Mouse (Mus musculus): ENCODE measurements at regions not wholly inside any gene's neighbourhood (a gene's known extent, or its start where the extent isn't known, plus 50 kb on each side); places are given as distances from the start of the nearest gene placed in this dataset.

DNA sequence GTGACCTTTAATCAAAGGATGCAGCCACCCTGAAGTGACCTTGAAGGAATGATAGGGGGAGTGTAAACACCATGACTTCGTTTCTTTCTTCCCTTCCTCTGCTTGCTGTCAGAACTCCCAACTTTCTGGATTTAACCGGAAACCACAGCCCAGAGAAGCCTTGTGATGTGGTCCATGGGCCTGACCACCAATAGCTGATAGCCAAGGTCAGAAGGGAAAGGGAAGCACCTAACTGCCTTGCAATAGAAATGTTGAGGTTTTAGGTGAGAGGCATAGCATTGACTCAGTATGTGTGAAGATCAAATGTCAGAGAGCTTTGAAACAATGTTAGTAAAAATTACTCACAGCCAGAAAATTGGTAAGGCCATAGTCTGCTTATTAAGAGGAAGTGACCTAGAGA lies 89.2 kb upstream of the Sesn3 start:
- DNase-seq, result no peak

DNA sequence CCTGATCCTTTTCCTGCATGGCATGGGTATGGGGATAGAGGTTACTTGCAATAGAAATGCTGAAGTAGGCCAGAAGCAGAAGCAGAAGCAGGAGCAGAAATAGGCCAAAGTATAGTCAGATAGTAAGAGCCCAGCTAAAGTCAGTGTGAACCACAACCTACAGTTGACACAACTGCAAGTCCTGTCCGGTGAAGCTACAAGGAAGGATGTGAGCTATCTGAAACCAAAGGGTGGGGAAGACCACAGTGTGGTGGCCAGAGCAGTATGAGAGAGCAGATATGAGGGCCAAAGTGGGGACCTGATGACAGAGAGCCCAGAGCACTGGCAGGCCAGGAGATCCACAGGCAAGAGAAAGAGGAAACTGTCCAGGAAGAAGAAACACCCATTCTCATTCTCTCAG lies 87.1 kb upstream of the Sesn3 start:
- DNase-seq, result no peak

DNA sequence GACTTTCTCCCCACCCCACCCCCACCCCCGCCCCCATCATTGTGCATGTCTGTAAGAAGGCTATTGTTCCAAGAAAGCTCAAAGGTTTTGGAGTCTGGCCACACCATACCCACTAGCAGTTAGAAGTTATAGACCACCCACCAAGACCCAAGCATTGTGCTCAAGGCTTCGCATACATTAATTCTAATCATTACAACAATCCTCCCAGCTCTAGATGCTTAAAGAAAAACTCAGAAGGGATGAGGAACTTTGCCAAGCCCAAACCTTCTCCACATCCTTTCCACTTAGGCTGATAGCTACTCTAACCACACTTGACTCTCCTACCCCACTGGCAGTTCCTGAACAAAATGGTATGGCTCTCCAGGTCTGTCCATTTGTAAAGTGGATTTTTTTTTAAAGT lies 86.4 kb upstream of the Sesn3 start:
- no peak for DNase-seq

DNA sequence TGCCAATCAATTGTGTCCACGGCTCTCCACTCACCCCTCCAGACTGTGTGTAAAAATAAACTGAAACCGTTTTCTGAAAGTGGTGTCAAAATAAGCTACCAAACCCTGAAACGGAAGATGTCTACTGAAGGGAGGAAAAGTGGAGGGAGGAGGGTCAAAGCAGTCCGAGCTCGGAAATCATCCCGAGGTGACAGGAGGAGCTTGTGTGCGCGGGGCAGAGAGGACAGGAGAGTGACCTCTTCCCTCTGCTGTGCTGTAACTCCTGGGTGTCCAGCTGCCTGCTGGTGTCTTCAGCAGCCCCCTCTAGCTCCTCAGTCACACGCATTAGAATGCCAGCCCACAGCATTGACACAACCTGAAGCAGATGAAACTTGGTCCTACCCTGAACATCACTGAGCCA lies 84.2 kb upstream of the Sesn3 start:
- no peak for DNase-seq

DNA sequence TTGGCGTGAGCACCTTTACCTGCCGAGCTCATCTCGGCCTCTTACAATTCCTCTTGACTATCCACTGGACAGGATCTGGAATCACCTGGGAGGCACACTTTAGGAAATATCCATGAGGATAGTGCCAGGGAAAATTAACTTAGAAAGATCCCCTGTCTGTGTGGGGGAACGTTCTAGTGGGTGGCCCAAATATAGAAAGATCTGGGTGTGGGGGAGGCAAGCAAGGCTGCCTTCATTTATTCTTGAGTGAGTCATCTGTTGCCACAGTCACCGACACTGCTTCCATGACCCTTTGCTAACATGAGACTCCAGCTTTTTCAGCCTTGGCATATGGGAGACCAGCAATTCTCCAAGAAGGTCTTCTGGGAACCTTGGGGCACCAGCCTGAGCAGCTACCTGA lies 80.1 kb upstream of the Sesn3 start:
- DNase-seq, result no peak

DNA sequence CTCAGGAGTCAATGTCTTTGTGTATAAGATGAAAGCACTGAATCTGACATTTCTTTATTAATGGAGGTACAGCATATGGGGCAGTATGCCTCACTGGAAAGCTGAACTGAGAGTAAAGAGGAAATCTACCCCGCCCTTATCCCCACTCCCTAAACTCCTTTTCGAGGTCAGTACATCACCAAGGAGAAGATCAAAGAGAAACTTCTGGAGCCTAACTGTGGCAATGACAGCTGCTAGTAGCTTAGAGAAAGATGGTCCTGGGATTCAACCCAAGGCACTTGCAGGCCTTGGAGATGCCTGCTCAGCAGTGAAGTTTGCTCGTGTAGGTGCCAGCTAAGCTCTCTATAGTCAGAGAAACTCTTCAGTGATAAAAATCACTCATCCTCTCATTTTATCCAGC lies 75.8 kb upstream of the Sesn3 start:
- DNase-seq, result no peak

DNA sequence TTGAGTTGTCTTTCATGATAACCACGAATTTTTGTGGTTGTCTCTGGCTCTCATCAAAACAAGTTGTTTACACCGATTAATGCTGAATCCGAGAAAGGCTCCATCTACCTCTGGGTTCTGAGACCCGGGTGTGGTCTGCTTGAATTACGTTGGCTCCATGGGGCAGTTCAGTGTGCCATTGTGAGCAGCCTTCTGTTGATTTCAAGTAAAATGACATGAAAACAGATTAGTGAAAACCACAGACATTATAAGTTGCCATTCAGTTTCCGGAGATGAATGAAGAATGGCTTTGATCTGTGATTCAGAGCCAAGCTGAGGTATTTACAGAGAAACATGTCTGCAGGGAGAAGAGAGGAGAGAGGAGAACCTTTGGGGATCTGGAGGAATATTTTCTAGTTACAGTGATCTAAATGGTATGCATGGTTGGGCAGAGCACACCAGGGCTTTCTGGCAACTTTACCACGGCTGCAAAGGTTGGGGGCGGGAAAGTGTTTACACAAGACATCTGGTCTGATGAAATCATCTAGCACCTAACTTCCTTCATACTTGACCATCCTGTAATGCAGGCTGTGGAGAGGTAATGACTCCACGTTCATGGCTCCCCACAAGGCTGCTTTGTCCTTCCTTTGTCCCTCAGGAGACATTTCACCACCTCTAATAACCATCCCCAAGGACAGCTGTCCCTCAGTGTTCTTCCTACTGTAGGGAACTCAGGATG lies 74.7 kb upstream of the Sesn3 start:
- no peak for DNase-seq

DNA sequence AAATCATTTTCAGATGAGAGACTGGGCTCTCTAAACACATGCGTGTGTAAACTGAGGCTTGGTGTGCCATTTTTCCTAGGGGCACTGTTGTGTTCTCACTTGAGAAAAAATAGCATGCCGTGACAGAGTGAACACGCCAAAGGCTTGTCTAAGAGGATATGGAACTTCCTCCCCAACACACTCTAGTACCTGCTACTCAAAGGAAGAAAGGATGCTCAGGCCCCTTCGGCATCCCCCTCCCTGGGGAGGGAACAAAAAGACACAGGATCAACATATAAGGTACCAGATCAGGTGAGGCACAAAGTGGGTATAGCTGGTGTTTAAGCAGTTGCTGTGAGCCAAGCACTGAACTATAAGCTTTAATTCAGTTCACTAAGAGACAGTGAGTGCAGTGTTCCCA lies 74.0 kb upstream of the Sesn3 start:
- no peak for DNase-seq

DNA sequence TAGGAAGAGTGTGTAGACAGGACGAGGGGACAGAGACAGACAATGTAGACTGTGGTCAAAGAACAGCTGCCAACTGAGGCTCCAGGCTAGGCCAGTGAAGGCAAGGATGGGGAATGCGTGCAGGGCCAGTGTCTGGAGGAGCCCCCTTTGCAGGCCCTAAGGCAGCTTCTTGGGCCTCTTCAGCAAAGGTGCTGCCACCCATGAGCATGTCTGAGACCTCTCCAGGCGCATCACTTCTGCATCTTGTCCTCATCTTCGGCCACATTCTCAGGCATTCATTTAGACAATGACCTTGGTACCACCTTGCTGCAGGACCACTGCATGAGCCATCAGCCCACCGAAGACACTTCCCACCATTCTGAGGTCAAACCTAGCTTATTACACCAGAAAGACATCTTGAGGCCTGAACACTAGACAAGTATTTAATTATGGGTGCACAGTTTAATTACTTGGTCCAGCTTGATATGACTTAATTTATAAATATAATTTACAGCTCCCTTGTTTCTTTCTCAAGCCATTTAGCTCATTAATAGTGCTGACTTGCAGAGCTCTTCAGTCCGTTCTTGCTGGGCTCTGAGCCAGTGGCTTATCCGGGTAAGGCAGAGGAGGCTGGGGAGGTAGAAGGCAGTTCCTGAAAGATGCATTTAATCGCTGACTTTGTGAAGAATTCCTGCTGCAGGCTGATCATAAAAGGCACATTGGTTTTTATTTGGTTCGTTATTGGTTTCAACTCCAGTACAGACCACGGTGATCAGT lies 72.1 kb upstream of the Sesn3 start:
- DNase-seq, result peak; percentile 80

DNA sequence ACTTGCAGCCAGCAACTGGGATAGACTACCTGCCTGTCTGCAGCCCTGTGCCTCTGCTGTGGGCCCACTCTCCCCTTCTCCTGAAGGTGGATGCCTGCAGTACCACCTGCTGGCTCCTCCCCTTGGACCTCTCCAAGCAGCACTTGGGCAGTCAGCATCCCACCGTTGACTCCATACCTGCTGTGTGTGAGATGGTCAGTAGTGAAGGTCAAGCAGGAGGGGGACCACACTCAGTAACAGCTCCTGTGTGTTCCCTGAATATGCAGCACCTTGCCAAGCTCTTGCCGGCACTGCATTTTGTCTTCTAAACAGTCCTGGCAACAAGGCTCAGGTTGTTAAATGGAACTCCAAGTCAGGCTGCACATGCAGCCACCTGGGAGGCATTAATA lies 71.6 kb upstream of the Sesn3 start:
- no peak for DNase-seq

DNA sequence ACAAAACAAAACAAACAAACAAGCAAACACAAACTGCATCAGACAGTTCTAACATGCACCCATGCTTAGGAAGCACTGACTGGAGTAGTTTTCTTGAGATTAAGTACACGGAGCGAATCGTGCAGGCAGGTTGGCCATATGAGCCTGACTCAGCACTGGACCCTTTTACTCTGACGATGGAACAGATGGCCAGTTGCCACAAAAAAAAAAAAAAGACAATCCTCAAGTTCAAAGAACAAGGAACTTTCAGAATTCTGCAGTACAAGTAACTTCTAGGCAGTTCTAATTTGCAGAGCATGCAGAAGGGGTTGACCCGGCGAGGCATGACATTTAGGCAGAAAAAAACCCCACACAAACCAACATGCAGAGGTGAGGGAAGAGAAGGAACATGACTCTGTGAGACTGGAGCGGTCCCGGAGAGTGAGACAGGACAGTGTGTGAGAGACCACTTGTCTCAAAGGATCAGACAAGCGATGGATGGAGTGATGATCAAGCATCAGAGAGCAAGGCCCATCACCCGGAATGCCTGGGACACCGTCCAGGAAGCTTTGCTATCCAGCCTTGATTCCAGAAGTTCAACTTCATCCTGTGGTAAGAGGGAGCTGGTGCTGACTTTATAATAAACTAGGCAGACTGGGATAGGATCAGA lies 71.0 kb upstream of the Sesn3 start:
- peak; percentile 53 for DNase-seq

DNA sequence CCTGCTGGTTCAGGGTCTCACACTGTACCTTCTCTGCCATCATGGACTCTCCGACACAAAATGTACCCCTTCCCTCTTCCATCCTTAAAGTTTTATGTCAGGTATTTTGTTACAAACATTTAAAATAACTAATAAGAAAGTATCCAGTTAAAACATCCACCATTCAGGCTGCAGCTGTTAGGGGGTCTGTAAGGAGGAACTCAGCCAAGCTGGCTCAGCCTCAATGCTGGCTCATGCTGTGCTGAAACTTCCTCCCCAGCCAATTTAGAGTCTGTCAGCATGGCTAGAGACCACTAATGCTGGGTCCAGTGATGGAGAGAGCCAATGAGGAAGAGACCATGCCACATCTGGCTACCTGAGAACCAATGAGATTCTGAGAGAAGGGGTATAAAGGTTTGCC lies 70.0 kb upstream of the Sesn3 start:
- DNase-seq, result no peak

DNA sequence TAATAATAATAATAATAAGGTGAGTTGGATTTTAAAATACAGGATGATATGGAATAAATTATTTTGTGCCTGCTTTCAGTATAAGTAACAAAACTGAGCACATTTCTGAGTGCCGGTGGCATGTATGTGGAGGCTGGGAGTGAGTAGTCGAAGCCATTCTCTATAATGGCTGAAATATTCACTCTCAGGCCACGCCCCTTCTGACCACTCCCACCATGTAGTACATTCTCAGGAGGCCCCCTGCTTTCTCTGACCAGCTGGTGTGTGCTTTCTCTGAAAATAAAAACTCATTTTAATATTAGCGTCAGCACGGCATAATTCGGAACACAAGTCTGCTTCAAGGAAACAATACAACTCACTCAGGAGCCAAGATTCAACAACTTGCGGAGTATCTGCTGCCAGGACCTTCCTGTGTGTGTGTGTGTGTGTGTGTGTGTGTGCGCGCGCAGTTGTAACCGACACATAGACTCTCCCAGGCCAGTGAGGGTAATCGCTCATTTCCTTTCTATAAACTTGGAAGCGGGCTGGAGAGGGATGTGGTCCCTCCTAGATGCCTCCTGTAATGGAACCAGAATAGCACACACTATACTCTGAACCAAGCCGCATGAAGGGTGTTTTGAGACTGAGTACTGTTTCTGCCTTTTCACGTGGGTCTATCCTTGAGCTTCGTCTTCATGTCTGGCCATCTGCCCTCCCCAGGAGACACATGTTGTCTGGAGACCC lies 67.9 kb upstream of the Sesn3 start:
- DNase-seq, result peak; percentile 40

DNA sequence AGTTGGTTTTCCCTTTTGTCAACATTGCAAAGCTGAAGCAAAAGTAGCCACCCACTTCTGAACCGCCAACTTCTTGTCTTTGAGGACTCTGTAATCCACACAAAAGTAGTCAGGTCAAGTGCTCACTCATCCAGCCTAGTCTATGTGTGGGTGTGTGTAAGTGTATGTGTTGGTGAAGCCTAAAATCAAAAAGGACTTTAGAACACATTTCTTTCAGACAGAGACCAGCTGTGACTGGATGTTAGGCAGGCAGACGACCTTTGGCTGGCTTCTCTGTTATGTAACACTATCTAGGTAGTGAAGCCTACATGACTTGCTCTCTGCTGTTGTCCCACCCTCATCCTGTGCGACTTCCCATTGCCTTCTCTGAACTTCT lies 67.3 kb upstream of the Sesn3 start:
- DNase-seq, result peak; percentile 34

DNA sequence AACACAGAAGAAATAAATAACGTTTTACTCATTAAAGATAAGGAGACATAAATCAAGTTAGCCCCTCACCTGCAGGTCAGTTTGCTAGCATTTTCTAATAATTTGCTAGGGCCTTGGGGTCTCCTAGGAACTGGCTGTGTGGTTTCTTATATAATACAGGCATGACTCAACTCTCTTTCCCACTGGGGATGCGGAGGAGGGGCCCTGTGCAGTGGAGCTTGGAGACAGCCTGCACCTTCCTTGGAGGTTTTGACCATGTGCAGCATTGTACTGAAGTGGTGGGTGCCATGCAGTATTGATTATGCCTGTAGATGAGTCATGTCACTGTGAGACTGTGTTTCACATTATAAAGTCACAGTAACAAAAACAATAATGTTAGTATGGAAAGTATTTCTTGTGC lies 61.6 kb upstream of the Sesn3 start:
- DNase-seq, result no peak

DNA sequence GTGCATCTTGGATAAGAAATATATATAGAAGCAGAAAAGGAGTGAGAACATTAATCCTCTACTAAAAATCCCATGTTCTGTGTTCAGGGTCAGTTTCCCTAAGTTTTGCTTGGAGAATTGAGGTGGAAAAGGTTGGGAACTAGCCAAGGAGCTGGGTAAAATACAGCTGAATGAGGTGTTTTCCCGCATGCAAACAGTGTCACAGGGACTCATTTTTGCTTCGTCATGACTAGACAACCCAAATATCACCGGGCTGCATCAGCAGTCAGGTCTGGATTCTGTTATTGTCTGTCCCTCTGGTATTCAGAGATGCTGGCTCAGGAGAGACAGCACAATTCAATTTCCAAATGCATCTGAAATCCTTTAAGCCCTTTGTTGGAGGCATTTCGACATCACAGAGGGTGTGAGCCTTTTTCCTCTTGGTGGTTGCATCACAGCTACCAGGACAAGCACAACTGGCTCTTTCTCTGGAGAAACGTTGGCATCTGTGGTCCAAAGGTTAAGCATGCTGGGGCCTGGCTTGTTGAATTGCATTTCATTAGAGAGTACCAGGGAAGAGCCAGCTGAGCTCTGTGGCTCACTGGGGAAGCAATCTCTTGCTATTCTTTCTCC lies 59.6 kb upstream of the Sesn3 start:
- peak; percentile 58 for DNase-seq

DNA sequence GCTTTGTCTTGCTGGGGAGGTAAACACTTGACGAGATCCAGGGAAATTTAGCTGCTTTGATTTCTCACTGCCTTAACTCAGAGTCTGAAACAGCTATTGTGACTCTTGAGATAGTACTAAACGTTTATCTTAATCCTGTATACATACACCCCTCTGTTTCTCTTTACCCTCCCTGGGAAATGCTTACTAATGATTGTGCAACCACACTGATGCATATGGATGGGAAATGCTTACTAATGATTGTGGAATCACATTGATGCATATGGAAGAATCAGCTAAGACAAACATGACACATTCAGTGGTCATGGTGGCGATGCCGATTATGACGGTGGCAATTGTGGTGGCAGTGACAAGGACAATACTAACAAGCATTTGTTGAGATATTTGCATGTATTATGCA lies 58.9 kb upstream of the Sesn3 start:
- no peak for DNase-seq

DNA sequence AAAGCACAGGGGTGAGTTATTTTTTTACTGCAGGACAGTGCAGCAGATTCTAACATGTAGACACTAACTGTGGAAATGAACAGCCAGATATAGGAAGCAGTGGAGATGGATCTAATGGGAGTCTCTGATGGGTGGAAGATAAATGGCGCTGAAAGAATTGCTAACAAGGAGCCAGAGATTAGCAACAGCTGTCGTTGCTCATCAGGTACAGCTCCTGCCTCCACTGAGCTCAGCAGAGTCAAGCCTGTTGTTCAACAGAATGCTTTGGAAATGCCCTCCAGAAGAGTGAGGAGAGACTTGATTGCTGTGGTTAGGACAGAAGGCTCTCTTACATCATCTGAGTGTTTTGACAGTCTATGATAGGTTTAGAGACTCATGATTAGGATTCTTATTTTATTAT lies 51.9 kb upstream of the Sesn3 start:
- no peak for DNase-seq

Data from kidney, postnatal 14 days (tissue).